Mouse (Mus musculus) right cerebral cortex, adult 2 months (tissue): ENCODE data around the gene Plagl1.

Source experiments
- DNase-seq, 2 experiments: peaks; one replicate each; pipeline ENCODE4 v3.0.0; 2021 to 2022; ENCODE audit warnings: low spot score in 2 of 2

Plagl1 gene

DNA sequence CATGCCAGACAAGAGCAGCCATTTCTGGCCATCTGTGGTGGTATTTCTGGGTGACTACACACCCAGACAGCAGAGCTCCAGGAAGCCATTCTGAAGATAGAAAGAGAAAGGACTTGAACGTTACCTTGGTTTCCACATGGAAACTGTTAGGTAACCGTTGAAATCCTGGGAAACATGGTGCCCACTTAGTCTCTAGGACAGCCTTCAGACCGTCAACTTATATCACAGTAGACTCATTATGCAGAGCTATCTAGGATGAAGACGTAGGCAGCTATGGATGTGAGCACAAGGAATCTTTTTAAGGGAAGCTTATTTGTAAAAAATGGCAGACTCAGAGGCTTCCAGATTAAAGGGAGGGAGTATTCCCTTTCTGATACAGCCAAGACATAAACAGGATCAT, 73.5 kb downstream of the Plagl1 start:
- no peak for DNase-seq

- no peak for DNase-seq
Measured at GRCm38 (mm10) chr10:13135276-13135675, 75.0 kb downstream of the Plagl1 start.

- DNase-seq: no peak
Measured at GRCm38 (mm10) chr10:13135751-13136150, 75.4 kb downstream of the Plagl1 start.

DNA sequence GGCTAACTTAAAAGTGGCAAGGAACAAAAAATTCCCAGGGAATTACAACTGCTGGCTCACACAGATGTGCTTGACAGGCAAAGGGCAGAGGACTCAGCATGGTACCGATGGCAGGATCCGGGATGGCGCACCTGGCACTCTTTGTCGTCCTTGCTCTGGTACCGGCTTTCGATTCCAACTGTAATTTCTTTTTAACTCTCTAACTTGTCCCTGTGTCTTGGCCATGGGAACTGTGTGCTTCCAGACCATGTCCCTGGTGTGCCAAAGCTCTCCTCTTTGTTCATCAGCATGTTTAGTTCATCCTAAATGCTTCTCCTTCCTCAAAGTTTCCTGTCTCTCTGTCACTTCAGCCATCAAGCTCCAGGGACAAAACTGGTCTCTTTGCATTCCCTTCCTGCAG, 77.6 kb downstream of the Plagl1 start:
- DNase-seq: no peak

GRCm38 (mm10) chr10:13140434-13140833, 80.1 kb downstream of the Plagl1 start:
- no peak for DNase-seq

DNA sequence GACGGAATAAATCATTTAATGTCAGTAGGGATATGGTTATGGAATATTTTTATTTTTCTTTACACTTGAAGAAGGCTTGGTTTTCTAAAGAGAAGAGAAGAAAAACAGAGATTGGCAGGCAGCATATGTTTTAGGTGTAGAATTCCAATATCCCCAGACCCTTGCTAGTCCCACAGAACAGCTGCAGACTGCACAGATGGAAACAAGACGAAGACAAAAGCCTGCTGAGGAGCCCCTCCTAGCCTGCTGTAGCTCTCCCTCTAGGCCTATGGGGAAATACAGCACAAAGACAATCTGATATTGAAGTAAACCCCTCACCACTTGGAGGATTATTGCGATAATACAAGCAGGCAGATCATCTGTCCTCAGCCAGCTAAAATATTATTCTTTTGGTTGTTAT, 90.1 kb downstream of the Plagl1 start:
- DNase-seq: no peak

- no peak for DNase-seq
Measured at GRCm38 (mm10) chr10:13151353-13151752, 91.0 kb downstream of the Plagl1 start.

GRCm38 (mm10) chr10:13152811-13153364, 92.6 kb downstream of the Plagl1 start:
- no peak for DNase-seq

DNA sequence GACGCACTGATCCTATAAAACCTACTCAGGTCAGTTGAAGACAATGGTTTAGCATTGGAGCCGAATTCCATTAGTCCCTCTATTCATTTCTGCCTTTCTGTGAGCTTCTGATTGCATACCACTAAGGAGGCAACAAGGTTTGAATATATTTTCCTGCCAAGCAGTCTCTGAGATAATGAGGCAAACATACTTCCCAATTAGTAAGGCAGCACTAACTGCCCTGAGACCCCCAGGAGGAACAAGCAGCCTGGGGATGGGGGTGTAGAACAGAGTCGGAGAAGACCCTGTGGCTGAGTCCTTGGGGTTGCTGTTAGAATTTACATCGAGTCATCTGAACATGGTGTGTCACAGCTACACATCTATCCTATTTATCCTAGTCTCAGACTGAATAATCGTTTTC, 95.1 kb downstream of the Plagl1 start:
- DNase-seq: no peak

- no peak for DNase-seq
Measured at GRCm38 (mm10) chr10:13160913-13161312, 100.6 kb downstream of the Plagl1 start.

DNA sequence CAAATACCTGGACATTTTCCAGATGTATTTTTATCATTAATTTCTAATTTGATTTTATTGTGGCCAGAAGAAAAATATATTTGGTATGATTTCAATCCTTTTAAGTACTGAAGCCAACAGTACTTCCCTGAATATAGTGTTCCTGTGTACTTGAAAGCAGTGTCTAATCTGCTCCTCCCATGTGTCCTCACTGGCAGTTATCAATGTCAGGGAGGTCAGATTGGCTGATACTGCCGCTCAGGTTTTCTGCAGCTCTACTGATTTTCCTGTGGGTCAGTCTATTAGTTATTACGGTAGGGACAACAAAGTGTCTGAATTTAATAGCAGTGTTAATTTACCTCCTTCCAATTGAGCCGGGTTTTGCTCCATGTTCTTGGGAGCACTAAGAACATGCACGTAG, 101.7 kb downstream of the Plagl1 start:
- no peak for DNase-seq

DNA sequence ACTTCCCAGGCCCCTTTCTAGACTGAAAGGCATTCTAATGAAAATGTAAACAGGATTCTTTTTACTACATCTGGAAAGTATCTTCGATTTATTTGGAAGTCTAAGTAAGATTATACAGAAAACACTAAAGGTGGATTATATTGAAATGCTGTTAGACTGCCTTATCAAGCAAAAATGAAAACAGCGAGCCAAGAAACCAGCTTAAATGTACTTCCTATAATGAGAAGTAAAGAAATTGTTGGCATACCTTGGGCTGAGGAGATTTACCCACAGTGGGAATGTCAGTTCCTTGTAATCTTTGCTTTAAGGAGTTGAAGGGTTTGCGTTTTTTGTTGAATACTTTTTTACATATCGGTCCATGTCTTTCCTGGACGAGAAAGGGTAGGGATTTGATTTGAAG, 108.2 kb downstream of the Plagl1 start:
- no peak for DNase-seq

DNA sequence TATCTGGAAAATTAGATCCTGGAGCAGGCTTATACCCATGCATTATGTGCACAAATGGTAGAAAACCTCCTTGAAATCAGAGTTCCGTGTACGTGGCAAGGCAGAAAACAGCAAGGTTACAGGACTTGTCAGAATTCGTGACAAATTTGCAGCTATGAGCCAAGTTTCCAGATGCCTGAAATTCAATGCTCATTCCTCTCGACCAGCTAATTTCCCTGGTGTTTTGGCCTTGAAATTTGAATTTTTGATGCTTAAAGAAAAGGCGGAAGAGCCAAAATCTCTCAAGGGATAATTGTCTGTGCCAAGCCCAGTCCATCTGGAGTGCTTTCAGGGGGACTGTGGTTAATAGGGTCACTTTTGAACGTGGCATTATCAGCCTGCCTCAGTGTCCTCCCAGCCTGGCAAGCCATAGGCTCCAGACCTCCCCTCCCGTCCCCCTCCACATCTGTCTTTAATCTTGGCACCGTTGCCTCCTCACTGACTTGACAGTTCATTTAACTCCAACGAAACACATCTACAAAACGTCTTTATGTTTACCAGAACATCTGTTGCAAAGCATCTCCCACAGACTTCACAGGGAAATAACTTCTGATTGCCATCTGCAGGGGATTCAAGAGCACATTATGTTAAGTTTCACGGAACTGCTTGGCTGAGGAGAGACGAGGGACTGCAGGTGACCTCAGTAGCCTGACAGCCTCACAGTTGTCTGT, 110.6 kb downstream of the Plagl1 start:
- DNase-seq: no peak

DNA sequence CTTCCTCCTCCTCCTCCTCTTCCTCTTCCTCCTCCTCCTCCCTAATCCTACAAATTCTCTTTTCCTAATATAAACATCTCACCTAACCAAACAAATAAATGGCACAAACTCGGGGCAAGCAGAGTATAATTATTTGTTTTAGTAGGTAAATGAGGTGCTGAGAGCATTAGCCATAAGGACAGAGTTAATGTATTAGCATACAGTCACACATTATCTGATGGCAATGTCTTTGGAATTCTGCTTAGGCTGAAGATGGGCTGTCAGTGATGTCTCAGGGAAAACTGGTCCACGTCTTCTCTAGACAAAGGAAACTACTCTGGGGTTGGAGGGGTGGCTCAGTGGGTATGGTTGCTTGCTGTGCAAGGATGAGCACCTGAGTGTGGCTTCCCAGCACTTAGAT, 111.2 kb downstream of the Plagl1 start:
- no peak for DNase-seq

- DNase-seq: no peak
Measured at GRCm38 (mm10) chr10:13172798-13173221, 112.5 kb downstream of the Plagl1 start.

- DNase-seq: no peak
Measured at GRCm38 (mm10) chr10:13175866-13176265, 115.6 kb downstream of the Plagl1 start.

DNA sequence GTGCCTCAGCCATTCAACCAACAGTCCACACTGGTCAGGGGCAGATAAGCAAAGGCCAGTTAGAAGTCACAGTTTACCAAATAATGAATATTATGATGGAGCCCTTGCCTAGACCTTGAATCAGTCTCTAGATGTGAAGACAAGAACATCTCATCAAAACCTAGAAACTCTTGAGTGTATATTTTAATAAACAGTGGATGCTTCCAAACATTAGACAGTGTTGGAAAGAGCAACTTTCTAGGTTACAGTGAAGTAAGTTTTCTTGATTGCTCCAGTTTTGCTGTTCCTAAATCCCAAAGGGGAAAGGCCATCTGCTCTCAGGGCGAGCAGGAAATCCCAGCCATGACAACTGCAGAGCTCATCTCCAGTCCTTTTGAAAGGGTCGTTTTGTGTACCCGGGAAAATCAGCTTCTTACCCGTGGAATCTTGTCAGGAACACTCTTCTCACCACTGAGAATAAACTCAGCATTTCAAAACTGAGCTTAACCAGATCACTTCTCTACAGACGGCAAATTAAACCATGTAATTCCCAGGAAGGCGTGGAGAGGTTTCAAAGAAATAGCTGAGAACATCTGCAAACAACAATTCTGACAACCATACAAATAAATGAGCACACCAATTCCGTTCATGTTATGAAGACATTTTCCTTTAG, 117.8 kb downstream of the Plagl1 start, which contains the start of gene Zc2hc1b:
TSS of gene Zc2hc1b (minus strand) at position 51 of the 652 bp plus-strand sequence.
- DNase-seq: no peak

DNA sequence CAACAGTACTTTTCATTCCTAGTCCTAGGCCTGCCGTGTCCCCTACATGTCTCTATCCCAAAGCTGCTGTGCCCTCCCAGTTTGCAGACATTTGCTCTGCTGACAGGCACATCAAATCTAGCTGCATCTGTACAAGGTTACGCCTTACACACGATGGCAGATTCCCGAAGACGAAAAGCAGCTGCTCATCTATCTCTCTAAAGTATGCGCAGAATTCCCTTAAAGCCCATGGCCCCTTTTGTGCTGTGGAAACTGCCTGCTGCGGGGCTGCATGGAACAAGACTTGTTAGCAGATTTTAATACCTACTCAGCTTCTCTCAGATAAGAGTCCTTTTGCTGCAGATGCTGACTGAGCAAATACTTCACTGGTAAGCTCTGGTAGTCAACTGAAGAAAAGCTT, 119.9 kb downstream of the Plagl1 start:
- no peak for DNase-seq
